Mouse (Mus musculus) liver, postnatal 0 days (tissue): Measurements from ENCODE around the gene Hddc3. TPM values are rescaled to one million over a fixed set of nuclear protein-coding genes. Genes with fewer than 3 reads are reported as not detected.

Experiments used
- ATAC-seq: fragments of 200-750 bp; cut with Nextera tagmentation; 2 replicates; pipeline ENCODE4 v1.8.0; 2017; ENCODE audit warnings: mild to moderate bottlenecking, moderate library complexity
- DNase-seq: peaks from one replicate; pipeline ENCODE4 v3.0.0-alpha.2; 2016
- H3K27ac ChIP-seq: fragments of 300-500 bp; sonication (generic); 2 replicates; pipeline ENCODE4 v1.5.1; 2014; ENCODE audit warnings: antibody characterized with exemption, moderate library complexity, mild to moderate bottlenecking, low read depth
- H3K27me3 ChIP-seq: fragments of 300-500 bp; sonication (generic); 2 replicates; pipeline ENCODE4 v1.6.1; 2014; ENCODE audit warnings: low read length, control low read depth, mixed read lengths; ENCODE audit not compliant: insufficient read depth
- H3K36me3 ChIP-seq: fragments of 300-500 bp; sonication (generic); replicated peaks from 2 replicates; pipeline ENCODE4 v1.6.1; 2014; ENCODE audit warnings: mild to moderate bottlenecking, control low read depth, low read length, moderate library complexity, mixed read lengths; ENCODE audit not compliant: insufficient read depth
- H3K4me1 ChIP-seq: fragments of 300-500 bp; sonication (generic); 2 replicates; pipeline ENCODE4 v1.6.1; 2014; ENCODE audit warnings: antibody characterized with exemption, mild to moderate bottlenecking, control low read depth; ENCODE audit not compliant: insufficient read depth
- H3K4me2 ChIP-seq: fragments of 300-500 bp; sonication (generic); 2 replicates; pipeline ENCODE4 v1.6.1; 2014; ENCODE audit warnings: low read depth, mild to moderate bottlenecking, low read length, moderate library complexity, mixed read lengths
- H3K4me3 ChIP-seq: fragments of 300-500 bp; sonication (generic); 2 replicates; pipeline ENCODE4 v1.5.1; 2014; ENCODE audit warnings: low read depth, low read length
- H3K9ac ChIP-seq: fragments of 300-500 bp; sonication (generic); replicated peaks from 2 replicates; pipeline ENCODE4 v1.6.1; 2014; ENCODE audit warnings: mild to moderate bottlenecking, moderate library complexity
- H3K9me3 ChIP-seq: fragments of 300-500 bp; sonication (generic); 2 replicates; pipeline ENCODE4 v1.6.1; 2016; ENCODE audit warnings: mild to moderate bottlenecking, control low read depth, low read length, mixed read lengths
- CTCF ChIP-seq: sonication (generic); IDR thresholded peaks from 2 replicates; pipeline ENCODE4 v1.5.1; 2016; ENCODE audit warnings: antibody characterized with exemption, low read depth
- EP300 ChIP-seq: IDR thresholded peaks from 2 replicates; pipeline ENCODE4 v1.6.1; 2016; ENCODE audit warnings: antibody characterized with exemption, low read depth, mild to moderate bottlenecking
- WGBS: fragments of 180-500 bp; shearing (Covaris S2); extraction: QIAGEN DNeasy Blood & Tissue Kit; methylation state at CpG from one replicate; pipeline ENCODE4 v1.1.7; 2014; ENCODE audit not compliant: insufficient replicate concordance; 5-methylcytosine and 5-hydroxymethylcytosine counted together
- polyA plus RNA-seq: library from polyadenylated mRNA; unstranded; fragments of >200 nt; fragmentation: Nextera tagmentation; extraction: Ambion mirVana; gene quantifications from 2 replicates; pipeline ENCODE4 v1.2.1, GENCODE M21; 2015

Hddc3 gene
- polyA plus RNA-seq, 1 experiment from 2014 or later, result 3.1 TPM

DNA sequence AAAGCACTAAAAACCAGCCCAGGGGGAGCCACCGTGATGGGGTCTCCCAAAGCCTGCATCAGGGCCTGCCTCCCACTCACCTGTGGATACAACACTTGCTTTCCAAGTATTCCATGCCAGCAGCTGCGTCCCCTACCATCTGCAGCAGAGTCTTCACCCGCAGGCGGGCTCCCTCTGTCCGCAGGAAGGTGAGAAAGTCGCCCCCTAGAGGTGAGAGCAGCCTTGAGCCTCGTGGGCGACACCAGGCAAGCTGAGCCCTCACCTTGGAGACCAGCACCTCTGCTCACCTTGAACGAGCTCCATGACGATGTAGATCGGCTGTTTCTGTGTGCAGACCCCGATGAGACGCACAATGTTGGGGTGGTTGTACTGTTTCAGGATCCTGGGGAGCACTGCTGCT lies 36.6 kb downstream of the Hddc3 start:
- no peak overlapping the region for H3K27ac ChIP-seq
- H3K36me3 ChIP-seq, result peaks cover 57% of the 10 kb centered on the region
- no peaks in the 10 kb centered on the region; the same call in 1 of the 2 replicates for H3K4me1 ChIP-seq
- no peaks in the 10 kb centered on the region for H3K9me3 ChIP-seq
- no peak for TF ChIP-seq EP300
- TF ChIP-seq CTCF, result peak; percentile 66
- no peak overlapping the region for H3K4me3 ChIP-seq
- no peaks in the 10 kb centered on the region for H3K27me3 ChIP-seq
- H3K4me2 ChIP-seq, result no peak overlapping the region
- no peak overlapping the region for H3K9ac ChIP-seq
- WGBS, result 64% methylated on average over 13 of the region's 13 CpGs
- DNase-seq (peak; percentile 52), ATAC-seq (no peak)

DNA sequence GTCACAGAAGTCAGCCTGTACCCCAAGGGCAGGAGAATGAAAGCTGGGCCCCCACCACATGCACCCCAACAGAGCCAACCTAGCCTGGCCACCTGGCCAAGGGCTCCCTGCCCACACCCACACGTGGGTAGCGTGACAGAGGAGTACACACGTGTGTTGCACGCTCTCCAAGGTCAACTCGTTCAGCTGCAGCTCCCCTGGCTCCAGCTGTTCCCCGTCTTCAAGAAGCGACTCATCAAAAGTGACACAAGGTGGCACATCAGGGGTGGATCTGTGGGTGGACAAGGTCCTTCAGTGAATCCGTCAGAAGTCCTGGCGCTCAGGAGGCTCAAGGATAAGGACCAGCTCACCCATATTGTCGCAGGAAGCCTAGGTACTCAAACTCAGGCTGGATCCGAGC lies 40.0 kb downstream of the Hddc3 start:
- Histone ChIP-seq H3K27me3 (no peaks in the 10 kb centered on the region), H3K9ac (no peak overlapping the region), H3K9me3 (no peaks in the 10 kb centered on the region), H3K36me3 (peaks cover 50% of the 10 kb centered on the region), H3K27ac (no peak overlapping the region), H3K4me2 (no peak overlapping the region), H3K4me3 (no peak overlapping the region), H3K4me1 (peaks cover 11% of the 10 kb centered on the region)
- 76% methylated on average over 11 of the region's 11 CpGs for WGBS
- ATAC-seq (no peak), DNase-seq (no peak)
- TF ChIP-seq EP300 (no peak), CTCF (no peak)

DNA sequence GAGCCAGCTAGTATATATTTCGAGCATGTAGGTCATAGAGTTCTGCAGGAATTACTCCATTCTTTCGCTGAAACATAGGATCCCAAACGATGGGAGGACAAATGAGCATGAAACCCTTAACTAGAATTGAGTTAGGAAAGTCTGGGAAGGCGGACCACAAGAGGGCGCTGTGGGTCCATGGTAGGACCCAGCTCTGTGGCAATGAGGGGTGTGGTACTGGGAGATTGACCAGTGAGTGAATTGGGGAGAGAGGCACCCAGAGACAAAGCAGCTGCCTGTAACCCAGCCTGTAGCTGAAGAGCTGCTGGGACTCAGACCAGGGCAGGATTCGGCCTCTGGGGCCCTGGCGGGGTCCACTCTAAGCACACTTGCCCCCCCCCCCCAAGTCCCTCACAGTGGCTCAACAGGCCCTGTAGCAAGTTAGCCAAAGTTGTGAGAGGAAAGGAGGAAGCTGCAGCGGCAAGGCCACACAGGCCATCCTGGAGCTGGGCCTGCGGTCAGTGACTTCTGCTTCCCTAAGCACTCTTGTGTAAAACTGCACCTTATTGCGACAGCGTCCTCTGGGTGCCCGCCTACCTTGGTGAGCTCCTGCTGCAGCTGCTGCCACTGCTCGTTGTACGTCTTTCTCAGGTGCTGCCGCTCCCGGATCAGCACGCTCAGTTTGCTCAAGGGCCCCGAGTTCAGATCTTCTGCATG lies 43.5 kb downstream of the Hddc3 start:
- H3K4me2 ChIP-seq, result peak overlapping the region; percentile 67
- ATAC-seq, result peak; percentile 83
- no peak for TF ChIP-seq EP300
- peak; percentile 98 for TF ChIP-seq CTCF
- peak overlapping the region; percentile 52 for H3K4me3 ChIP-seq
- H3K36me3 ChIP-seq, result peaks cover 42% of the 10 kb centered on the region
- peak overlapping the region; percentile 95 for H3K27ac ChIP-seq
- 10% methylated on average over 18 of the region's 18 CpGs for WGBS
- peaks cover 17% of the 10 kb centered on the region for H3K4me1 ChIP-seq
- peak; percentile 92 for DNase-seq
- H3K9ac ChIP-seq, result peak overlapping the region; percentile 71
- no peaks in the 10 kb centered on the region for H3K9me3 ChIP-seq
- H3K27me3 ChIP-seq, result no peaks in the 10 kb centered on the region

DNA sequence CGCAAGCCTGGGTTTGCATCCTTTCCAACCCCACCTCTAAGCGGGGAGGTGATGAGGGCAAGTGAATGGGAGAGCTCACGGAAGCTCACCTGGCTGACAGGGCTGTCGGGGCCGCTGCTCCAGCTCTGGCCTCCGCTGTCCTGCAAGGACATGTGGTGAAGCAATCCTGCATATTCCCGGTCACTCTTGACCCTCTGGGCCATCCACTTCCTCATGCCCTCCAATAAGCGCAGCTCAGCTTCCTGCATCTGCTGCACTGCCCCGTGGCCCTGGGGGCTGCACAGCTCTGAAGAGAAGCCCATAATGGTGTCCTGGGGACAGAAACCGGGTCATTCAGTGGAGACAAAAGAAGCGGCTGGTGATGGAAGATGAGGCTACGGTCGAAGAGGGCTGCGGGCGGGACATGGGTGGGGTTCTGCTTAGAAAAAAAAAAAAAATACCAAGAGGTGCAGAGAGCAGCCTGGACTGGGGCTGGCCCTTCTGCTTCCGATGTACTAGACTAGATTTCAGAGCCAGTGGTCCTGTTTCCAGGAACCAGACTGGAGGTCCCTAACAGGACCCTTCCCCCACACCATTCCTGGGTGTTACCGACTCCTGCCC lies 44.2 kb downstream of the Hddc3 start:
- Histone ChIP-seq H3K36me3 (peaks cover 47% of the 10 kb centered on the region), H3K27ac (peak overlapping the region; percentile 95), H3K27me3 (no peaks in the 10 kb centered on the region), H3K4me3 (peak overlapping the region; percentile 52), H3K4me1 (peaks cover 17% of the 10 kb centered on the region), H3K9me3 (no peaks in the 10 kb centered on the region), H3K9ac (peak overlapping the region; percentile 71), H3K4me2 (peak overlapping the region; percentile 67)
- DNase-seq (peak; percentile 40), ATAC-seq (peak; percentile 33)
- WGBS, result 10% methylated on average over 17 of the region's 17 CpGs
- TF ChIP-seq CTCF (no peak), EP300 (no peak)

DNA sequence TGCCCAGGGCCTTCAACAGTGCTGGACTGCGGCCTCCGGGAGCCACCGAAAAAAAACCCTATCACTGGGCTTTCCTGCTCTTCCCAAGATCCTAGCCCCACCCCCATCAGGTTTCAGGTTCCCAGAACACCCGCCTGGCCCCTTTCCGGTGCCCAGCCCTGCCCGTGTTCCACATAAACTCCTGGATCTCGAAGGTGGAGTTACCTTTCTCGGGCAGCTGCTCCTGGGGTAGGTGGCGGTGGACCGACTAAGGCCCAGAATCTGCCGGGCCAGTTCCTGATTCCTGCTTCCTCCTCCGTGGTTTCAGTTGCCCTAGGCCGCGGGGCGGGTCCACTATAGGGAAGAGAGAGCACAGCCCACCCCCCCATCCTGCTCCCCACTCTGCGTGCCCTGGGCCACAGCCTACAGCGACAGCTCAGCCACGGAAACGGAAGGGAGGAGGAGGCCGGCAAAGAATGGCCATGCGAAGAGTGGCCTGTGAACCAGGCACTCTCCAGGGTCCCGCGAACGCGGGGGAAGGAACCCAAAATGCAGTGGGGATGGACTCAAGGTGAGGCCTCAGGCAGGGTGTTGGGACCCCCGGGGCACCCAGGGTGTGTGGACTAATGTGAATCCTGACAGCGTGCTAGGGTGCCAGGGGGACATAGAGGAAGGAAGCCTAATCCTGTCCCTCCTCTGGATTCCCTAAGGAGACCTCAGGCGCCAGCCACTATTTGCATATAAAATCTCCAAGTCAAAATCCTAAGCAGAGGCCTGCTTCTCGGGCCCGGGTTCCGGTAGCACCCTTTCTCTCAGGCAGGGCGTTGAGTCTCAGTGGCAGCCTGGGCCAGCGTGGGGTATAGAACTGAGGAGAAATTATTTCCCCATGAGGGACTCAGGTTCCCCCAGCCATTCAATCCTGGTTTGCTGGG lies 45.0 kb downstream of the Hddc3 start, which contains the start of gene Fes:
Gene Fes (minus strand): TSS at position 314 of the 911 bp plus-strand sequence.
- Histone ChIP-seq H3K4me1 (peaks cover 17% of the 10 kb centered on the region), H3K36me3 (peaks cover 47% of the 10 kb centered on the region), H3K4me2 (peak within 1 kb of the TSS; percentile 67), H3K27me3 (no peaks in the 10 kb centered on the region), H3K27ac (peak within 1 kb of the TSS; percentile 95), H3K9ac (peak within 1 kb of the TSS; percentile 71), H3K4me3 (peak within 1 kb of the TSS; percentile 52), H3K9me3 (no peaks in the 10 kb centered on the region)
- peak; percentile 51 for ATAC-seq
- TF ChIP-seq CTCF (no peak), EP300 (no peak; the same call in 1 of the 2 replicates)
- 9% methylated on average over 33 of the region's 33 CpGs for WGBS
- DNase-seq, result peak; percentile 79

DNA sequence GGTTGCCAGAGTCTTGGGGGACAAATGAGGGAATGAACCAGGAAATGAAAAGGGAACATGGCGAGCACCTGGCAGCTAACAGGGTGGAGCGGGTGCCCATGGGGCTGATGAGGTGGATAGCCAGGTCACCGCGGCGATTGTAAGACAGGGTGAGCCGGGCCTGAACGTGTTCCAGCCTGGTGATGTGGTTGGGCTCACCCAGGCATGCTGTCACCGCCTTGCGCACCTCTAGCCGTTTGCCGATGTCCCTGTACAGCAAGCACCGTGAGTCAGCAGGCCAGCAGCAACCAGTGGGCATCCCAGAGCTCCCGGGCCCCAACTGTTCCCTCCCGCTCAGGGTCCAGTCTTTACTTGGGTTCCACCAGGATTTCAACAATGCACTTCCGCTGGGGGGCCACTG lies 49.2 kb downstream of the Hddc3 start:
- TF ChIP-seq CTCF (no peak), EP300 (no peak)
- DNase-seq, result no peak
- Histone ChIP-seq H3K4me2 (no peak overlapping the region), H3K9ac (no peak overlapping the region), H3K9me3 (no peaks in the 10 kb centered on the region), H3K36me3 (peaks cover 65% of the 10 kb centered on the region), H3K27ac (no peak overlapping the region), H3K27me3 (no peaks in the 10 kb centered on the region), H3K4me3 (no peak overlapping the region), H3K4me1 (peaks cover 8% of the 10 kb centered on the region; the same call in 1 of the 2 replicates)
- 87% methylated on average over 15 of the region's 15 CpGs for WGBS
- ATAC-seq, result no peak
